In the genomic region with DNA sequence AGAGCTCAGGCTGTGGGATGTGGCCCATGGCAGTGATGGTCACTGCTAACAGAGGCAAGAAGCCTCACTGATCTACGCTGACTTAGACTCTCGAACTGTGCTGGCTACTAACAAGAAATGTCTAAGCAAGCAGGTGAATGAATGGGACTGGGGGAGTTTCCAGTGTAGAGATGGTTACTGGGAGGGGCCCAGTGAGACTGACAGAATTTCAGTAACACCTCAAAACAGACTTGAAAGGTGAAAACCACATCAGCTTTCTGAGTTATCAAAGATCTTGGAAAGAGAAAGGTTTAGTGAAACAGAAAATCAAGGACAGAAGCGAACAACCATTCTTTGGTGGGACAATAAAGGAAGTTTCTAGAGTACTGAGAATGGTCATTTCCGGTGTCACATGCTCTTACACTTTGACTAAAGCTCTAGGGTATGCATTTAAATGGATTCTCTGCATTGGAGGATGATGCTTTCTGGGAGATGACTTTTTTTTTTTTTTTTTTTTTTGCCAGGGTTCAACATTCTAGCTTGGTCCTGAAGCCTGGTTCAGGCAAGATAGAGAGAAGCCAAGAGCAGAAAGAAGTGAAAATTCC, we compare ENCODE assay signal across 19 mouse cellular contexts. TPM values are rescaled to one million over a fixed set of nuclear protein-coding genes. Genes with fewer than 3 reads are reported as not detected.
DNase-seq lines count a peak whose midpoint lies in the region; ATAC-seq and TF ChIP-seq lines count a peak whose summit lies in the region.
"Had no signal": no experiment of that assay in that cellular context is flagged by ENCODE, and none has a peak within 500 bp of the region (broad histone marks: within the 10 kb centered on the region; RNA-seq: fewer than 3 reads in every experiment).

No protein-coding gene starts in this region.

- no peak overlapping the region for H3K9ac ChIP-seq in MEL (ENCODE audit: control insufficient read depth, low read depth, low read length, poor library complexity, severe bottlenecking)
- no peak overlapping the region for H3K9ac ChIP-seq in forebrain, embryonic 12.5 days
- no peak overlapping the region for H3K9ac ChIP-seq in midbrain, embryonic 14.5 days (replicated peaks; ENCODE audit: low read length)
- H3K9ac ChIP-seq: embryonic facial prominence, embryonic 12.5 days; heart, embryonic 12.5 days had no signal

- no peak for TF ChIP-seq POLR2A in MEL (IDR thresholded peaks at IDR 0.05; ENCODE audit: control insufficient read depth in 1 of 2, insufficient read depth in 1 of 2, low read depth in 1 of 2, low read length in 2 of 2, poor library complexity in 1 of 2)

- no peak for TF ChIP-seq EP300 in MEL (IDR thresholded peaks at IDR 0.05; ENCODE audit: low read depth in 1 of 2, low read length in 2 of 2)

- WGBS in forebrain, embryonic 12.5 days = 93% methylated on average over 4 of the region's 4 CpGs
- WGBS in midbrain, embryonic 14.5 days = 93% methylated on average over 4 of the region's 4 CpGs

- TF ChIP-seq CTCF in MEL (IDR thresholded peaks at IDR 0.05 in 2 of 3, conservative IDR thresholded peaks at IDR 0.05 in 1 of 3; ENCODE audit: control insufficient read depth in 1 of 3, insufficient read depth in 1 of 3, low read depth in 2 of 3, low read length in 3 of 3, poor library complexity in 1 of 3, severe bottlenecking in 1 of 3) = no peak

- no peaks in the 10 kb centered on the region for H3K27me3 ChIP-seq in megakaryocyte, embryonic 14.5 days (replicated peaks)
- no peaks in the 10 kb centered on the region for H3K27me3 ChIP-seq in MEL (ENCODE audit: control insufficient read depth in 1 of 2, insufficient read depth in 2 of 2, low read length in 2 of 2)
- no peaks in the 10 kb centered on the region for H3K27me3 ChIP-seq in forebrain, embryonic 12.5 days
- no peaks in the 10 kb centered on the region for H3K27me3 ChIP-seq in midbrain, embryonic 14.5 days (ENCODE audit: control insufficient read depth, insufficient read depth, low read length)
- H3K27me3 ChIP-seq: embryonic facial prominence, embryonic 12.5 days; heart, embryonic 12.5 days had no signal

- H3K36me3 ChIP-seq in megakaryocyte, embryonic 14.5 days (replicated peaks; ENCODE audit: low read length) = peaks cover 10% of the 10 kb centered on the region
- peaks cover 0 to 24% of the 10 kb centered on the region in 2 experiments; a peak in 3 of 4 replicates for H3K36me3 ChIP-seq in MEL (ENCODE audit: control insufficient read depth in 1 of 2, insufficient read depth in 2 of 2, low read length in 2 of 2)
- H3K36me3 ChIP-seq in forebrain, embryonic 12.5 days (replicated peaks) = no peaks in the 10 kb centered on the region
- H3K36me3 ChIP-seq in midbrain, embryonic 14.5 days (ENCODE audit: control insufficient read depth, insufficient read depth, low read length) = no peaks in the 10 kb centered on the region
- H3K36me3 ChIP-seq: embryonic facial prominence, embryonic 12.5 days; heart, embryonic 12.5 days had no signal

- peak overlapping the region; percentile 42 for H3K4me3 ChIP-seq in megakaryocyte, embryonic 14.5 days (replicated peaks)
- no peak overlapping the region for H3K4me3 ChIP-seq in MEL (ENCODE audit: control insufficient read depth in 1 of 2, insufficient read depth in 1 of 2, low read depth in 2 of 2, low read length in 2 of 2)
- H3K4me3 ChIP-seq in forebrain, embryonic 12.5 days (replicated peaks) = no peak overlapping the region
- H3K4me3 ChIP-seq in midbrain, embryonic 14.5 days (replicated peaks; ENCODE audit: low read depth, low read length) = no peak overlapping the region
- H3K4me3 ChIP-seq: embryonic facial prominence, embryonic 12.5 days; heart, adult 2 months; heart, embryonic 12.5 days had no signal

- no peak for TF ChIP-seq RAD21 in MEL (IDR thresholded peaks at IDR 0.05; ENCODE audit: low read depth, low read length)

- DNase-seq in MEL (ENCODE audit: low read depth, low spot score) = no peak
- no peak for DNase-seq in left cerebral cortex, adult 18-20 months (ENCODE audit: low spot score in 2 of 2)
- no peak for DNase-seq in midbrain, embryonic 14.5 days
- DNase-seq: adrenal gland, postnatal 10 days; cerebellum, adult 11 months; cerebellum, adult 8-10 months; cerebellum, postnatal 14 days; gastrocnemius, postnatal 14 days; heart, adult 2 months; heart, postnatal 36 days; kidney, adult 11 months had no signal

- no peak overlapping the region for H3K4me2 ChIP-seq in forebrain, embryonic 12.5 days
- H3K4me2 ChIP-seq in midbrain, embryonic 14.5 days (ENCODE audit: low read length) = no peak overlapping the region
- H3K4me2 ChIP-seq: heart, embryonic 12.5 days had no signal

- H3K9me3 ChIP-seq in megakaryocyte, embryonic 14.5 days = no peaks in the 10 kb centered on the region
- H3K9me3 ChIP-seq in MEL (replicated peaks; ENCODE audit: insufficient read depth, low read length) = no peaks in the 10 kb centered on the region
- H3K9me3 ChIP-seq in forebrain, embryonic 12.5 days = no peaks in the 10 kb centered on the region
- H3K9me3 ChIP-seq in midbrain, embryonic 14.5 days (ENCODE audit: control insufficient read depth, low read length) = no peaks in the 10 kb centered on the region
- H3K9me3 ChIP-seq: embryonic facial prominence, embryonic 12.5 days; heart, embryonic 12.5 days had no signal

- peaks cover 17% of the 10 kb centered on the region for H3K79me2 ChIP-seq in MEL (ENCODE audit: control insufficient read depth, insufficient read depth, low read length, poor library complexity)

- H3K4me1 ChIP-seq in megakaryocyte, embryonic 14.5 days = peaks cover 94% of the 10 kb centered on the region
- H3K4me1 ChIP-seq in MEL (ENCODE audit: control insufficient read depth in 1 of 2, insufficient read depth in 2 of 2, low read length in 2 of 2) = peaks cover 10 to 22% of the 10 kb centered on the region in 2 experiments
- peaks cover 12% of the 10 kb centered on the region; the same call in 1 of the 2 replicates for H3K4me1 ChIP-seq in forebrain, embryonic 12.5 days
- no peaks in the 10 kb centered on the region for H3K4me1 ChIP-seq in midbrain, embryonic 14.5 days (ENCODE audit: control insufficient read depth, insufficient read depth, low read length)

- no peak for ATAC-seq in megakaryocyte, adult 5-6 weeks (ENCODE audit: poor library complexity, severe bottlenecking)
- ATAC-seq in inflammation-experienced regulatory T-cells, adult 6 months = peak; percentile 66
- no peak for ATAC-seq in forebrain, embryonic 12.5 days (ENCODE audit: low FRiP score)
- no peak for ATAC-seq in midbrain, embryonic 14.5 days (ENCODE audit: low FRiP score, low TSS enrichment)
- ATAC-seq: forebrain, embryonic 16.5 days; hindbrain, embryonic 16.5 days had no signal

- no peak overlapping the region for H3K27ac ChIP-seq in MEL (ENCODE audit: control insufficient read depth, low read depth, low read length)
- no peak overlapping the region for H3K27ac ChIP-seq in forebrain, embryonic 12.5 days
- no peak overlapping the region for H3K27ac ChIP-seq in midbrain, embryonic 14.5 days (replicated peaks; ENCODE audit: low read depth, low read length)
- H3K27ac ChIP-seq: embryonic facial prominence, embryonic 12.5 days; heart, adult 2 months had no signal

TF ChIP-seq in MEL, 35 proteins besides CTCF, POLR2A, EP300 and RAD21:
- TF ChIP-seq JUND (IDR thresholded peaks at IDR 0.05; ENCODE audit: low read depth, low read length) = no peak
- peak; percentile 32; the same call in 1 of the 2 replicates for TF ChIP-seq ZNF384 (IDR thresholded peaks at IDR 0.05; ENCODE audit: low read depth, low read length)

RNA-seq across cellular contexts. Expression of a gene that starts 9.0 kb away (rescaled TPM):
- 0.76 TPM in 1 of 2 replicates, not detected in the other for polyA plus RNA-seq in megakaryocyte, embryonic 14.5 days (2012; ENCODE audit: insufficient read depth, low replicate concordance)
- total RNA-seq in megakaryocyte, adult 5-6 weeks (2015) = 14.5 and 19.8 TPM in 2 replicates
- total RNA-seq in megakaryocyte, adult 5-6 weeks (2017) = 15.7 and 24.1 TPM in 2 replicates
- total RNA-seq in MEL (2012; rRNA removed) = 8.5 TPM in 2 replicates
- 1 to 10 TPM in 1 of 2 experiments, not detected in 1; 9.3 TPM for polyA plus RNA-seq in MEL (2012; ENCODE audit: insufficient read depth in 1 of 2, insufficient read length in 2 of 2, low read depth in 1 of 2, low replicate concordance in 2 of 2, missing spikeins in 1 of 2)
- polyA plus RNA-seq in inflammation-experienced regulatory T-cells, adult 6 months (2017; shearing (Covaris generic)) = 10 to 100 TPM; 25.0 to 44.3 (median 33.7) TPM
- 10 to 100 TPM; 24.4 to 27.3 TPM for total RNA-seq in left cerebral cortex, adult 18-20 months (2021)
- 22.4 and 22.9 TPM in 2 replicates for polyA plus RNA-seq in forebrain, embryonic 12.5 days (2016; fragmentation: Nextera tagmentation; extraction: Ambion mirVana)
- polyA plus RNA-seq in midbrain, embryonic 14.5 days (2014; fragmentation: Nextera tagmentation; extraction: Ambion mirVana) = 26.2 and 30.6 TPM in 2 replicates

RNA-seq across cellular contexts. Expression of a gene that starts 9.4 kb away (rescaled TPM):
- polyA plus RNA-seq in megakaryocyte, embryonic 14.5 days (2012; ENCODE audit: insufficient read depth, low replicate concordance) = 15.4 and 16.6 TPM in 2 replicates
- 20.8 and 24.5 TPM in 2 replicates for total RNA-seq in megakaryocyte, adult 5-6 weeks (2015)
- 20.2 and 30.7 TPM in 2 replicates for total RNA-seq in megakaryocyte, adult 5-6 weeks (2017)
- 20.0 and 25.1 TPM in 2 replicates for total RNA-seq in MEL (2012; rRNA removed)
- polyA plus RNA-seq in MEL (2012; ENCODE audit: insufficient read depth in 1 of 2, insufficient read length in 2 of 2, low read depth in 1 of 2, low replicate concordance in 2 of 2, missing spikeins in 1 of 2) = 10 to 100 TPM in 1 of 2 experiments, not detected in 1; 23.1 TPM
- polyA plus RNA-seq in inflammation-experienced regulatory T-cells, adult 6 months (2017; shearing (Covaris generic)) = 10 to 100 TPM in 2 of 3 experiments, 1 to 10 TPM in 1; 9.7 to 11.4 (median 11.0) TPM
- total RNA-seq in left cerebral cortex, adult 18-20 months (2021) = 10 to 100 TPM; 48.3 to 52.6 TPM
- polyA plus RNA-seq in forebrain, embryonic 12.5 days (2016; fragmentation: Nextera tagmentation; extraction: Ambion mirVana) = 4.1 and 4.5 TPM in 2 replicates
- polyA plus RNA-seq in midbrain, embryonic 14.5 days (2014; fragmentation: Nextera tagmentation; extraction: Ambion mirVana) = 14.0 and 16.0 TPM in 2 replicates
